Mouse (Mus musculus) urinary bladder, adult 18-20 months (tissue): Measurements from ENCODE around the gene Mylk4.
A peak's percentile ranks its signal among the peaks of the same experiment; 100 is the strongest.

ENCODE experiments used
- DNase-seq, 2 experiments: peaks; one replicate each; pipeline ENCODE4 v3.0.0; 2022; ENCODE audit warnings: low spot score in 2 of 2, mixed read lengths in 2 of 2

Gene Mylk4

DNA sequence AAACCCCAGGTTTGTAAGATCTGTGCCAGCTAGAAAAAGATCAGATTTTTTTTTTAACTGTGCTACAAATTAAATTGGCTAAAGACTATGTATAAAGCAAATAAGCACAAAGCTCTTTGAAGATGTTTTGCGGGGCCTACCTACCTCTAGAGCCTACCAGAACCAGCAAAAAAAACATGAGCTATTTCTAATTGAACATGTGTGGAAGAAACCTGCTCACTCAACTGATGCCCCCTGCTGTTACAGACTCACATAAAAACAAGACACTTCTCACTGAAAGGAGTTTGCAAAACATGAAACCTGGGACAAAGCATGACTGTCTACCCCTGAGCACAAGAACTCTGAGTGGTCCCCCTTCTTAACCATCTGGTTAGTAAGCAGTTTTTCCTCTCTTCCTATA is 13.3 kb upstream of the Mylk4 start:
- DNase-seq, result no peak

- DNase-seq, result no peak
These were observed 11.4 kb upstream of the Mylk4 start for GRCm38 (mm10) chr13:32795166-32795565.

DNA sequence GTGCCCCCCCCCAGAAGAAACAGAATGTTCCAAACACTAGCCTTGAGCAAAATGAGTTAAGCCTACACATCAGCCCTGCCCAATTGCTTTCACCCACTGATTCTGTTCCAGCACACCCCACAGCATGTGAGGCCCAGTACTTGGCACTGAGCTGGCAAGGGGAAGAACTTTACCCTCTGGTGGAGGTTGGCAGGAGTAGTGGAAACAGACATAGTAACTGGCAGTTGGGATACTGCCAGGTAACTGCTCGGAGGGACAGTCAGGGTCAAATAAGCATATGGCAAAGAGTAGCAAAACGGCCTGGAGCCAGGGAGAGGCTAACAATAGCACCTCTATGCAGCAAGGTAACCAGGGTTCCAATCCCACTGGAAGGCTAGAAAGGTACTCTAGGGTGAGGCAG is 10.9 kb upstream of the Mylk4 start:
- no peak for DNase-seq

DNA sequence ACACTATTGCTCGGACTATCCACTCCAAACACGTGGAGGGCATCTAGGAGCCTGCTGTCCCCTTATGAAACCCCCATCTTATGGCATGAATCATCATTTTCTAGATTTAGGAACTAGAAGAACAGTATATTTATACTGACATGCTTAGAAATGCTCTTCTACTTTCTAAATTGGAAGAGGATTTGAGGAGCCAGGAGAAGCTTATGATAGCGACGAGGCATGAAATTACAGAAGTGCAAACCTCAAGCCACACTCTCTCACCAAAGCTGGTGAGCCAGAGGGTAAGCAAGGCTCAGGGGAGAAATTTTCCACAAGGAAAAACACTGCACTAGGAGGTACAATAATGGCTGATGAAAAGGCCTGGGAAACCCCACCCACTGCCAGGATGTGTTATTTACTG is 6.0 kb upstream of the Mylk4 start:
- DNase-seq, result no peak

- DNase-seq, result no peak
These were observed 3.8 kb upstream of the Mylk4 start for GRCm38 (mm10) chr13:32787584-32787983.

GRCm38 (mm10) chr13:32783055-32783454 is 699 bp downstream of the Mylk4 start:
- DNase-seq, result no peak

- DNase-seq, result no peak
These were observed 4.9 kb downstream of the Mylk4 start for GRCm38 (mm10) chr13:32778861-32779260.

- DNase-seq, result no peak
These were observed 7.4 kb downstream of the Mylk4 start for GRCm38 (mm10) chr13:32776350-32776749.

DNA sequence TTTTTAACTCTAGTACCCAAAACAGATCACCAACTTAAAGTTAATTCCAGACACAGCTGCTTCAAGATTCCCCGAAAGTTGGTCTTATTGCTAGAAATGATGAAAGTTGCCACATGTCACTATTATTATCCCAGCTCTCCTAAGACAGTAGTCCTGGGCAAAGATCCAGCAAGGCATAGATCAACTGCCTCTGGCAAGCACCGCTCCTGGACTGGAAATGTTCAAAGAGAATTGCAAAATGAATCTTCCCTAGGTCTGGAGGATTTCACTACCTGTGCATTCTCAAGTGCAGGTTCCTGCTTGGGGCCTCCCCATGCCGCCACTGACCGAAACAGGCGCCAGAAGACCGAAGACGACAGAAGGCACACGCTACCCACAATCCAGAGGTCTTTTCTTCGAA is 7.9 kb downstream of the Mylk4 start:
- no peak for DNase-seq

GRCm38 (mm10) chr13:32769960-32770359 is 13.8 kb downstream of the Mylk4 start:
- DNase-seq, result no peak

GRCm38 (mm10) chr13:32768104-32768503 is 15.7 kb downstream of the Mylk4 start:
- peak in 1 of 2 experiments; percentile 4 for DNase-seq

GRCm38 (mm10) chr13:32764448-32764847 is 19.3 kb downstream of the Mylk4 start:
- no peak for DNase-seq

- DNase-seq, result no peak
These were observed 20.6 kb downstream of the Mylk4 start for GRCm38 (mm10) chr13:32763141-32763540.

DNA sequence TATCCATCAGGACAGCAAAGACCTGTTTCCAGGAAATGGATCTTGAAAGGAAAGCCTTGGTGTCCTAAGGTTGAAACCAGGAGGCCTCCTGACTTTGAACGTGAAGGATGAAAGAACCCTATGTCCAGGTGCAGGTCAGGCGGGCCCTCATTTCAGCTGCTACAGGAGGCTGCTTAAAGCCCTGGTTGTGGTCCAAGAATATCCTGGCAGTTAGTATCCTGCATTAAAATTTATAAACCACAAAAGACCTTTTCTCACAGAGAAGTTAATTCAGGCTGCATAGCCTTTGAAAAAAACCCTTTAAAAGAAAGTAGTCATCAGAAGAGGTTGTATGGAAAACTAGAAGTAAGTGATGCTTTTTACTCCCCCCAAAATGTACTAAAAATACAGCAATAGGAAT is 23.0 kb downstream of the Mylk4 start:
- no peak for DNase-seq

DNA sequence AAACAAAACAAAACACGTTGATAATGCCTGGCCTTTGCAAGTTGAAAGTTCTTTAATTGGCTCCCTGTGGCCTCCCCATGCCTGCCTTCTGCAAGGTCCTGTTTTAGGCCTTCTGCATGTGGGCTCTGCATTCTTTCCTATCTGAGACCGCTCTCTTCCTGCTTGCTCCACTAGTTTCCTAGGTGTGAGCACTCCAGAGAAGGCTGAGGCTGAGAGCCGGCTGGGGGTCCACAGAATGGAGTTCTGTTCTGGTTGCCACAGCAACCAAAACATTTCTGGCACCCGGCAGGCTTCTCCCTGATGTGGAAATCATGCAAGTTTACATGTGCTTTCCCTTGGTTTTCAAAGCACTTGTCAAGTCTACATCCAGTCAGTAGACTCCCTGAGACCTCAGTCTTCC is 24.7 kb downstream of the Mylk4 start:
- DNase-seq, result no peak

GRCm38 (mm10) chr13:32752066-32752657 is 31.6 kb downstream of the Mylk4 start:
- DNase-seq, result no peak

GRCm38 (mm10) chr13:32750507-32750906 is 33.2 kb downstream of the Mylk4 start:
- no peak for DNase-seq

DNA sequence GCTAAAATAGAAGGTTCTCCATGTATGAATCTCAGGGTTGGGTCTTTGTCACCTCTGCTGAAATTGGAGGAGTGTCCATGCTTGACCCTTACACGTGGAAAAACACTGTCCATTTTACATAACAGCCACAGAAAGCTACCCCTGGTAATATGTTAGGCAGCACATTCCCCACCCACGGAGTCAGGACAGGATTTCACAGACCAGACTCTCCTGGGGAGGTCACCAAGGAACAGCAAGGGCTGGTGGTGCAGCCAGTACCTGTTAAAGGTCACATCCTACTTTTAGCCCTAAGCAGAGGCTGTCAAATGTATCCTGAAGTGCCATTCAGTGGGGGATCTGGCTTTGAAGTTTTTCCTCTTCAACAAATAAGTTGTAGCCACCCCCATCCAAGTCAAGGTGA is 35.3 kb downstream of the Mylk4 start:
- DNase-seq, result no peak

GRCm38 (mm10) chr13:32741161-32741560 is 42.6 kb downstream of the Mylk4 start:
- DNase-seq, result no peak

DNA sequence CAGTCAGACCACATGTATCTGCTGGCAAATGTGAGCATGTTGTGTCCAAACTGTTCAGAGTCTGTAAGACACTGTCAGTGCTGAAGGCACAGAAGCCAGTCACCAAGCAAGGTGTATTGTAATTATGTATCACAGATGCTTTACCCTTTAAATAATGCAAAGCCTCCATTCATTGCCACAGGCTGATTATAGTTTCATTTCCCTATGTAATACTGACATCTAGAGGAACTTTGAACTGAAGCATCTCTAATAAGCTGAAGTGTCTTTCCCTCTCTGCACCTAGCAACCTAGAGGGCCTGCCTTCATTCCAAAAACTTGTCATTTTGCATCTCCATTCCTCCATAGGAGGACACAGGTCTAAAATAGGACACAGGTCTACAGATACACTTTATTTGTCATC is 52.5 kb downstream of the Mylk4 start:
- no peak for DNase-seq

DNA sequence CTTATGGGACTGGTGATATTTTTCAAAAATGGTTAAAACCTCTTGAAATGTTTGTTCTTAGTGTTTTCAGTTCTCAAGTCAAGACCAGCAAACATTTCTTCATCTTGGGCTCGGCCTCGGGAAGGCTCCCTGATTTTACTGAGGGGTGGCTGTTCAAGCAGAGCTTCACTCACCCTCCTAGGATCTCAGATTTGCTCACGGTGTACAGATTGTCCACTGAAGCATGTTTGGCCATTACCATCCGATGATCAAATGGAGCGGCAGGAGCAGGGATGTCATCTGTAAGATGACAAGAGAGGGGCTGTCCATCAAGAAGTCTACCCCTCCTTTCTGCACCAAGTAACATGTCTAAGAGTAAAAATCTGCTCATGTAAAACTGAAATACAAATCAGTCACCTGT is 59.1 kb downstream of the Mylk4 start:
- no peak for DNase-seq

DNA sequence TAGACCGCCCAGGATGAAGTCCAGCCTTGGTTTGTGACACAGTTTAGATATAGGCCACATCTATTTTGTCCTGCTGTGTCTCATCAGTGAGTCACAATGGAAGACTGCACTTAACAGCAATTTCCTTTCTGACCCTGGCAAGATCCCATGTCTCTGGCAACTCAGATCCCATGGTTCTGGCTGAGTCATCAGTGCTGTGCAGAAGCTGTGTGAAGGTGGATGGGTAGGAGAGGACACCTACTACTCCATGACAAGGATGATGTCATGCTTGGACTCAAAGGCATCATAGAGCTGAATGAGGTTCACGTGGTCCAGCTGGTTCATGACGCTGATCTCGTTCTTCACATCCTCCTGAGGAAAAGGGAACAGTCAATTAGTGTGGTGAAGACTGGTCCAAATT is 62.0 kb downstream of the Mylk4 start:
- DNase-seq, result no peak

GRCm38 (mm10) chr13:32719284-32719683 is 64.5 kb downstream of the Mylk4 start:
- DNase-seq, result no peak

DNA sequence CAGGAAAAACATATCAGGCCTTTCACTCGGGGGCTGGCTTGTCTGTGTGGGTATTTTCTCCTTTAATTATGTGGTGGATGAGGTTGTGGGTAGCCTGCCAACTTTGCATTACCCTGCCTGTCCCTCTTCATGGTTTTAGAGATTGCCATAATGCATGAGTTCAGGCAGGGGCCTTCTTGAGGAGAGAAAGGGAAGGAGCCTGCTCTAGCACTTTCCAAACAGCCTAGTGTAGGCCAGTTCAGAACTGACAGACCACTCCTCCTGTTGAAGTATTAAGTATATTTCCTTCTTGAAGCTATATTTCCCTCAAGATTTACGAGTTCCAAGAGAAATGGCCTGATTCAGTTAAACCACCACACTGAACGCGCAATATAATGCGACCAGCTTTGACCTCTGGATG is 66.0 kb downstream of the Mylk4 start:
- no peak for DNase-seq
